Mouse (Mus musculus) testis, adult 2 months (tissue): ENCODE measurements around the gene Gm21992.

ENCODE experiments used
- CTCF ChIP-seq: fragments of 200-500 bp; IDR thresholded peaks from 2 replicates; pipeline ENCODE4 v1.5.1; 2012; ENCODE audit warnings: low read depth, mild to moderate bottlenecking, inconsistent platforms, low read length, moderate library complexity; ENCODE audit not compliant: control insufficient read depth, insufficient read depth, insufficient replicate concordance
- POLR2A ChIP-seq: fragments of 200-500 bp; IDR thresholded peaks from 2 replicates; pipeline ENCODE4 v1.6.1; 2012; ENCODE audit warnings: low read depth, mild to moderate bottlenecking, inconsistent platforms, low read length, moderate library complexity; ENCODE audit not compliant: control insufficient read depth

- no peak for TF ChIP-seq CTCF
- no peak for TF ChIP-seq POLR2A
These were observed 15.5 kb downstream of the Gm21992 start for GRCm38 (mm10) chr19:4795929-4796328.
